Mouse (Mus musculus) left cerebral cortex, adult 8-10 months (tissue): ENCODE data around the gene Slc6a11. TPM values are rescaled to one million over a fixed set of nuclear protein-coding genes. Genes with fewer than 3 reads are reported as not detected.
A peak's percentile ranks its signal among the peaks of the same experiment; 100 is the strongest.

ENCODE experiments used
- DNase-seq, 2 experiments: peaks; one replicate each; pipeline ENCODE4 v3.0.0; 2022; ENCODE audit warnings: low spot score in 2 of 2
- total RNA-seq, 4 experiments: library from RNA; stranded (reverse); gene quantifications; 2 replicates each; pipeline ENCODE4 v1.2.4; 2022

The Slc6a11 gene
- total RNA-seq: 100 to 1,000 TPM; 103 to 112 (median 104) TPM

DNA sequence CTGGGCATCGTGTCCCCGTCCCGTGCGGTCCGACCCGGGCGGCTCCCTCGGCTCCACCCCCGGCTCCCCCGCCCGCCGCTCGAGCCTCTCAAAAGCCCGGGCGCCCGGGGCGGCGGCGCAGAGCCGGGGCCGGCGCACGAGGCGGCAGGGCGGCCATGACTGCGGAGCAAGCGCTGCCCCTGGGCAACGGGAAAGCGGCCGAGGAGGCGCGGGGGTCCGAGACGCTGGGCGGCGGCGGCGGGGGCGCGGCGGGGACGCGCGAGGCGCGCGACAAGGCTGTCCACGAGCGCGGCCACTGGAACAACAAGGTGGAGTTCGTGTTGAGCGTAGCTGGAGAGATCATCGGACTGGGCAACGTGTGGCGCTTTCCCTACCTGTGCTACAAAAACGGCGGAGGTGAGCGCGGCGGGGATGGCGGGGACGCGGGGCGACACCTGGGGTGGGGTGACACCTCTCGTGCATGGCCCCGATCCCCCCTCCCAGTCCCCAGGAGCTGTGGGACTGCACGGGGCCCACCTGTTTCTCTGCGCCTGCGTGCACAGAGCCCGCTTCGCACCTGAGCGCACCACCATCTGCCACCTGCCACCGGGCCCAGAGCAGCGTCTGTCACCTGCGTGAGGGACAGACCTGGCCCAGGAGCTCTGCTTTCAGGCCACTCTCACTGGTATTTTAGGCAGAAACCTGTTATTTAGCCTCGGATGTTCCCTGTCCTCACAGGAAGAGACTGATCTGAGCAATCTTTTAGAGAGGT, at the start of gene Slc6a11:
TSS of gene Slc6a11 (plus strand) at position 120 of the 751 bp plus-strand sequence.
- DNase-seq: no peak

DNA sequence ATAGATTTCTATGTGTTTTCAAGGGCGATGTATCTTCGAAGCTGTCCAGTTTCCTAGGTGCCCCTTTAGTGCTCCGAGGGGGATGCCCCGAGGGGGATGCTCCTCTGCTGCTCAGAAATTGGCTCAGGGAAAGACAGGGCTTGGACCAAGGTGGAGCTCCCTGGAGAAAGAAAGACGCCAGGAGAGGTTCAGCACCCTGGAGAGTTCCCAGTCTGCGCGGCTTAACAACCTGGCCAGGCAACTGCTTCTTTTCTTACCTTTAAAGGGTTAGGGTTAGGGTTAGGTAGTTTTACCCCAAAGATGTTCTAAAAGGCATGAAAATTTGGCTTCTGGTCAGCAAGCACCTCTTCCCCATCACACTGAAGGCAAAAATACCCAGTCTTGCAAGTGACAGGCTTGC, 43.9 kb upstream of the Slc6a11 start:
- no peak for DNase-seq

DNA sequence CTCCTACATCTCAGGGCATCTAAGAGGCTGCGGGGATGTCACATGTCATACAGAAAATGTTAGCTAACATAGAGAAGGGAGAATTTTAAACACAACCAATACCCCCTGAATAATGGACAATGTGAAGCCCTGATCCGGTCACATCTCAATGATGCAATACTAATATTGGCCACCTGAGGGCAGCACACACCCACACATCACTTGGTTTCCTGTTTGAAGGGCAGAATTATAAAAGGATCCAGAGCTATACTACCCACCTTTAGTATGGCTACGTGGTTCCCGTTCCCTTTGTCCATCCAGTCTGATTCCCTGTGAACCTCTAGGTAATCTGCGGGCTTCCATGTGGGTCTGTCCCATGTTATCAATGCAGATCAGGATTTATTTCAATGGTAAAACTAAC, 41.4 kb upstream of the Slc6a11 start:
- DNase-seq: peak in 1 of 2 experiments; percentile 76

DNA sequence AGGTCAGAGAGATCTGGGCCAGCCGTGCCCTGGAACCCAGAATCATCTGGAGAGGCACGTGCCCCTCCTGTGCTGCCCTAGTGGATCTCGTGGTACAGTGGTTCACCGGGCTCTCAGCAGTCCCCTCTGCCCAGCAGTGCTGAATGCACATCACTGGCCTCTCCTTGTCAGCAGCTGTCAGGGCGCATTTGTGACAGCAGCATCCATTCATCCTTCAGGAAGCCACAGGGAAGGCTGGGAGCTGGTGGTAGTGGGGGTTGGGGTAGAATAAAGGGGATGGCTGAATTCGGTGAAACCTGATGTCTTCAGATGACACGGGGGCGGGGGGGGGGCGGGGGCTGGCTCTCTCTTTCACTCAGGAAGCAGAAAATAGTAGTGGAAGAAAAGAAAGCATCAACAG, 38.8 kb upstream of the Slc6a11 start:
- DNase-seq: no peak

DNA sequence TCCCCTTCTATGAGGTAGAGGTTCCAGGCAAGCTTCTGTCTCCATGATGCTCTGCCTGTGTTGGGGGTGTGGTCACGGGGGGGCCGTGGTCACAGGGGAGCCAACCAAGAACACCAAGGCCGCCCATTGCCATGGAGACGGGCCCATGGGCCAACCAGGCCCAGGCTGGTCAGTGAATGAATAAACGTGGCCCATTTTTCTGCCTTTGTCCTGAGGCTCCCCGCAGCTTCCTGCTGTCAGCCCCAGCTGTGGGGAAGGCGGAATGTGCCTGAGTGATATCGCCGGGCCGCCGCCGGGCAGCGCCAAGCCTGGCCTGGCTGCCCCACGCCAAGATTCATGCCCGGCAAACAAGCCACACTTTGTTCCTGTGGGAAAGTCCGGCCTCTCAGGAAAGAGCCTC, 36.8 kb upstream of the Slc6a11 start:
- DNase-seq: peak in 1 of 2 experiments; percentile 83

DNA sequence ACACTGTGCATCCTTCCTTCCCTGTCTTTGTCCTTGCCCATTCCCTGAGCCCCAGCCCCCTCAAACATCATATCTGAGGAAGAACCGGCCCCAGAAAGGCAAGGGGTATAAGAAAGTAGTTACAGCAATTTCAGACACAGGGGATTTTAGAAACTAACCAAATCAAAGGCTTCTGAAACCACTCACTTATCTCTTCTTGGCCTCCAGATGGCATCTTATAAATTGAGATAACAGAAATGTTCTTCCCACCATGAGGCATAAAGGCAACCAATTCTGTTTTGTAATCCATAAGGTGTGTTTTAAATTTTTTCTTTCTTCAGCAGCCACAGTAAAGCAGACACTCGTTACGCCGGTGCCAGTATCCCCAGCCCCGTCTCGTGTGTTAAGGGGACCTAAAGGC, 34.5 kb upstream of the Slc6a11 start:
- no peak for DNase-seq

DNA sequence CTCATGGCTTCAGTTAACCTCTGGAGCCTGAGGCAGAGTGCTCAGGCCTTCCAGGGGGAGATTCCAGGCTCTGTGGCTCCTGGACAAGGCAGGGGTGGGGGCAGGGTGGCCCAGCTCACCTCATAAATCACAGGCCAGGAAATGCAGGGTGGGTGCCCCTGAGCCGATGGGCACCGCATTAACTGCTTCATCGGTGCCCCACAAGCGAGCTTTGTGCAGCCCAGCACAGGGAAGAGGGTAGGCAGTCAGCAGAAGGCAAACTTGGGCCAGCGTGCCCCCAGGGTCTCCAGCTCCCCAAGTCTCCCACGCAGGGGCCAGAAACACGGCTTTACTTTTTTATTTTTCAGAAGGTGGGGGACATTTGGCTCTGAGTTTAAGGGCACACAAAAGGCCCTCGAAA, 29.1 kb upstream of the Slc6a11 start:
- no peak for DNase-seq

DNA sequence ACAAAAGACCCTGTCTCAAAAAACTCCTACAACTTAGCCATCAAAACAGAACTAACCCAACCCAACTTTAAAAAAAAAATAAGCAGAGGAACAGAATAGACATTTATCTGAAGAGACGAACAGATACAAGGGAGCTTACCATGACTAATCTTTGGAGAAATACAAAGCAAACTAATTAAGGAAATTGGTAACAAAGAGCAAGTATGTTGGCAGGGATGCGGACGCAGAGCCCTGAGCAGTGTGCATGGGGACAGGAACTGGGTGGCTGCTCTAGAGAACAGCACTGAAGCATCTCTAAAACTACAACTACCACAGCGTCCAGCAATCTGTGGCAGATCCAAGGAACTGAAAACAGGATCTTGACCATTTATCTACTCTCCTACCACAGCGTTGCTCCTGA, 11.5 kb upstream of the Slc6a11 start:
- no peak for DNase-seq

DNA sequence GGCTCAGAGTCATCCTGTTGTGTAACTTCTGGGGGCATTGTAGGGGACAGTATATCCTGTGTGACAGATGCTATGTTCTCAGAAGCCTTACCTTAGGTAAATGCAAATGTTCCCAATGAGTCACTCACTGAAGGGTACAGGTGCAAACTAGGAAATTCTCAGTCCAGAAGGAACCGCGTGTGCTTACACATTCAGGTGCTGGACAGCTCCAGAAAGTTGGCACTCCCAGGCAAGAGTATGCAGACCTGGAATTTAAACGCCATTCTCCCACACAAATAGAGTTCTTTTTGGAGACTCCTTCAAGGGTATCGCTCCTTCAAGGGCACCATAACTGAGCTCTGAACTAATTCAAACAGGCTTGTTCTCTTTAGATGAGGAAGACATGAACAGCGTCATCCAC, 5.5 kb upstream of the Slc6a11 start:
- DNase-seq: no peak

DNA sequence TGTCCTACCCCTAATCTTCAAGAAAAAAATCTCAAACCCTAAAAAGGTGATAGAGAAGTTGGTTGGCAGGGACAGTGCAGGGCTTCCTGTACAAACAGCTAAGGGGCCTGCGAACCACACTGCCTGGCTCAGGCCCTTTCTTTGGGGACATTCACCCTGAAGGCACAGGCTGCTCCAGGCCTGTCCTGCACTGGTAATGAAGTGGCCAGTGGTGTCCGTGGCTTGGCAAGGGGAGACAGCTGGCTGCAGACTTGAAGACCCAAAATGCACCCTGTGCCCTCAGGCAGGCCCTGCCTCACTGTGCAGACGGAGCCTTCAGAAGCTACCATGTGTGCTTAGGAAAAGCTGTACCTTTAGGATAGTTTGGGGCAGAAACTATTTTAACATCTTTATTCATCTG, 1.4 kb downstream of the Slc6a11 start:
- DNase-seq: no peak

DNA sequence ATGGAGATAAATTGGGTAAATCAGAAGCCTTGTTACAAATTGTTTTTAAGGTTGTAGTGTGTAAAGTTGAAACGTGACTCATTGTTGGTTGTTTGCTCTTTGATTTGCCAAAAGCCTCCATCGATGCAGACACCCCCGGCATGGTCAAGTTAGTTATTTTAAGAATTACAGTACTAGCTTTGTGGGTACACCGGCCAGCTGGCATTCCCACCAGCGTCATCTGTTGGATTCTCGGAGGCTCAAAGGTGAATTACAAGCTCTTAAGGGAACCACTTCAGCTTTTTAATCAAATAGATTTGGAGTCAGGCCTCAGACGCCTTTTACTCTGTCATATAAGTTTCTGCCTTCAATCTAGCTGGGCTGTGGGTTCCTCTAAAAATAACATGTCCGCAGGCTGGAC, 1.9 kb downstream of the Slc6a11 start:
- no peak for DNase-seq

DNA sequence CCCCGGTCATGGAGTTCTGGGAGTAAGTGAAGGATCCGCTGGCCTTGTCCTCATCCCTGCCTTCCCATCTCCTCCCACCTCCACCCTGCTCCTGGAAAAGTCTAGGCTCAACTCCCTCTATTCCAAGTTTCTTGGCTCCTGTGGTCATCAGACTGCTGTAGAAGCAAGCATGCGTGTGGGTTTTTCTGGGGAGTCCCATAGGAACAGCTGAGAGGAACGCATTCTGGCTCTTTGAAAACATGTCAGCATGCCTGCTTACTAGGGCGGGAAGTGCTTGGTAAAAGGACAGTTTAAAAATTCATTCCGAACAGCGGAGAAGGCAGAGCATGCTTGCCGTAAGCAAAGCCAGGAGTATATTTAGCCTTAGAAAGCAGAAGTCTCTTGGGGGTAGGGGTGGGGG, 7.9 kb downstream of the Slc6a11 start:
- DNase-seq: no peak

DNA sequence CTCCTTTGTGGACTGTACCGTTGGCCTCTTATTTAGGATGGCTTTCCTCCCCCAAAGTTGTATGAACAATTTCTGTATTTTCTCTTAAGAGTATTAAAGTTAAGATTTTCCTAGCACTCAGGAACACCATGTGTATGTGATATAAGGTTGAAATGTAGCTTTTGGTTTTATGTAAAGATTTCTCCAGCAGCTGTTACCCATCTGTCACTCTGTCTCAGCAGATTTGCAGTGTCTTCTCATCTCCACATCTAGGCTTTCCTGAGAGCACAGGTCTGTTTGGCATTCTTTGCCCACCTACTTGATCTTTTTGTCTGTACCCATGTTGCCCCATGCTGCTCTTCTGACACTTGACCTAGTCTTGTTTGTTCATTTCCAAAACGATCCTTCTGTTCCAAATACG, 10.4 kb downstream of the Slc6a11 start:
- no peak for DNase-seq

DNA sequence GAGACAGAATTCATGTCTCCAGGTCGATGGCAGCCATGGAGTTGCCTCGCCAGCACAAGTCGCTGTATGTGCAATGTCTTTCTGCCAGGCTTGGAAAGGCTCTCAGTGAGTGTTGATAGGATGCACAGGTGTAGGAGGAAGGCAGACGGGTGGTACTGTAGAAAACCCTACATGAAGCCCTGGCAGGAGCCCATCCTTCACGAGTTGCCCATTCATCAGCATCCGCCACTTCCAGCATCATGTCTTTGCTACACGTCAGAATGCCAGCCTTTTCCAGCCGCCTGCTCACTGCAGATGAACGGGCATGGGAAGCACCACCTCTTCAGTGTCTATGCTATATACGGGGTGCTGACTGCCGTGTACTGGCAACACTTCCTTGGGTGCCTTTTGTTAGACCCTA, 11.4 kb downstream of the Slc6a11 start:
- DNase-seq: no peak

DNA sequence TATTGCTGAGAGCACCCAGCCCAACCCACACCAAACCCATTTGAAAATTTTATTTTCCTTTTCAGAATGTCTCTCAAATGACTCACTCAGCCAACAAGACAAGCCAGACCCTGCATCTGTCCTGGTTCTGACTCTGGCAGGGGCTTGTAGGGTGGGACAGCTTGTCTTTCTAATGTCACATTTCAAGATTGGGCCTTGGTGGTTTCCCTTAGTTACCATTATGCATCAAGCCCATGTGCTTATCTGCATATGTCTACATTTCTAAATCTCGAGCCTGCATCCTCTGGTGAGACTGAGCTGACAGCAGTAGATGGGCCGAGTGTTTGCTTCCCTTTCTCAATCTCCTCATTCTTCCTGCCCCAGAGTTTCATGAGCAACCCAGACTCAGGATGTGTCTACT, 12.5 kb downstream of the Slc6a11 start:
- DNase-seq: no peak

DNA sequence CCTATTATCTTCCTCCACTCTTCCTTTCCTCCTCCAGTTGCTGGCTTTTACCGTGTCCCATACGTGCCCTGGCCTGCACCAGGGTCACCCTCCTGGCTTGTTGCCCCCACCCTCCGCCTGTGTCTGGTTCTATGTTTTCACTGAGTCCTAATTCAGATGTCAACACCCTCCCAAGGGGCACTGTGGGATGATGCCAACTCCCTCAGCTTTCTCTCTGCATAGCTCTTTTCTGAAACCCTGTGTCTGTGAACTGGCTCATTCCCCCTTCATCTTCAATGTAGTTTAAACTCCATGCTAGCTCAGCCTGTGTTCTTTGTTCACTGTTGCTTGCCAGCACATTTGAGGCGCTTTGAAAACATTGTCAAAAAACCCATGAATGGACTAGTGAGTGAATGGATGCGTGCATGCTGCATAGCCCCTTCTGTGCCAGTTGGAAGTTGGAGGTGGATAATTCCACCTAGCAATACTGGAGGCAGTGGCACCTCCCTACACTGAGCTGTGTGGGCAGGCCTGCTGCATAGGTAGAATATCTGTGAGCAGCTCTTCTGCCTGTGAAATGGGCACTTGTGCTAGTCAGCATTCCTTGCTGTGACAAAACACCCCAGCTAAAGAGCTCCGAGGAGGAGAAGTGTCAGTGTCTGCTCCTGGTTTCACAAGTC, 13.5 kb downstream of the Slc6a11 start:
- DNase-seq: no peak

DNA sequence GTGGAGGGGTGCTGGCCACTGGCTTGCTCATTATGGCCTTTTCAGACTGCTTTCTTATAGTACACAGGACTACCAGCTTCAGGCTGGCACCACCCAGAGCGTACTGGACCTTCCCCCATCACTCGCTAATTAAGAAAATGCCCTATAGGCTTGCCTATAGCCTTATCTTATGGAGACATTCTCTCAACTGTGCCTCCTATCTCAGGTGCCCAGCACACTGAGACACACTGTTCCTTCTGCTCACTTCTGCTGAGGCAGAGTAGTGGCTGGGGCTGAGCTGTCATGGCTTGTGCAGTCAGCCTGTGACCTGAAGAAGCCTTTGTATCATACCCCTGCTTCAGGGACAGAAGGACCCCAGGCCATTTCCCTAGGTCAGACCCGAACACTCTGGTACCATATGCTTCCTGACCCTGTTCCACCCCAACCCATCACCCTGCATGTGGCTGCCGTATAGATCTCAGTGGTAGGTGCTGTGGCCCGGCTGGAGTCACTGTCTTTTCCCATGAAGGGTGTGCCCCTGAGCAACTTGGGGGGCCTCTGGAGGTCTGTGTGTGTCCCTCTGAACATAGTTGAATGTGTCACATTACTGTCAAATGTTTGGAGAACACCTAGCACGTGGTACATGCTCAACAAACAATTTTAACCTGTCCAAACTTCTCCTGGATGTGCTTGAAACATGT, 14.7 kb downstream of the Slc6a11 start:
- no peak for DNase-seq

DNA sequence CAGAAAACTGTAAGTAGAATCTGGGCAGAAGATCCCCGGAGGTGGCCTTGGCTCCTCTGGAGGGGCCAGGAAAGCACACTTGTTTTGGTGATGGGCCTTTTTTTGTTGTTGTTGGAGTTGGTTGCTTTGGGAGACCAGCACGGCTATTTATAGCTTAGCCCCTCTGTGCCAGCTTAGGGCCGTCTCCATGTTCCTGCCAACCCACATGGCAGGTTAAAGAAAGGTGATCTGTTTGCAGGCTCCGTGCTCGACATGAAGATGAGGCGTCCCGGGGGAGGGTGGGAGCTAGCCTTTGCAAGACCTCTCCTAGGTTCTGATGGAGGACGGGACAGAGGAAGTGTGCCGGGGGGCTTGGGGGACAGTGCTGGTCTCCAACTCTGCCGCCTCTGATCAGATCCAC, 24.7 kb downstream of the Slc6a11 start:
- DNase-seq: no peak

DNA sequence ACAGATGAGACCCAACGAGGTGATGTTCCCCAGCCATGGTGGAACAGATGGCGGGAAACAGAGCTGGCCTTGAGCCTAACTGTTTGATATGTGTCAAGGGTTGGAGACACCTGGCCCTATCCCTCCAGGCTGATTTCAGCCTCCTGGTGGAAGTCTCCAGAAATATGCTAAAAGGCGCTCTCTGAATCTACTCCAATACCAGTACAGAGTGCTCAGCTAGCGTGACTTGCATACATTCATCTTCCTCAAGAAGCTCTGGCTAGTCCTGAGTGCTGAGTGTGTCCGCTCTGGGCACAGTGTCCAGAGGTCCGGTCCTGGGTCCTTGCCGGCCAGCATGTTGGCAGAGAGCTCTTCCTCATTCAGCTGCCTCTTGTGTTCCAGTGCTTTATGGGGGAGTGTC, 27.8 kb downstream of the Slc6a11 start:
- peak in 1 of 2 experiments; percentile 61 for DNase-seq

DNA sequence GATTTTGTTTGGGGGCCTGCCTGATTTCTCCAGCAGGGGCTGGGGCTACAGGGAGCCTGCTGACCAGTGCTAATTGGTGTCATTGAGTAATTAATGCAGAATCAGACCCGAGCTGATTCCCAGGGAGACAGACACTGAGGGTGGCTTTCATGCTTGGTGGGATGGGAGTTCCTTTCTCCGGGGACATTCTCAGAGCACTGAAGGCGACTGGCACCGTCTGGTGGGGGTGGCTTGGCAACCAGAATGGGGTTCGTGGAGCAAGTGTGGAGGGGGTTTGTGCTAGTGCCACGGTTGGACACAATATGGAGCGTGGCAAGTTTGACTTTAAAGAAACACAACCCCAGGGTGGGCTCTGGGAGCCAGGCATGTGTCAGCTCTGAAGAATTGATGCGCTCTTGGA, 29.7 kb downstream of the Slc6a11 start:
- DNase-seq: peak in 1 of 2 experiments; percentile 48

DNA sequence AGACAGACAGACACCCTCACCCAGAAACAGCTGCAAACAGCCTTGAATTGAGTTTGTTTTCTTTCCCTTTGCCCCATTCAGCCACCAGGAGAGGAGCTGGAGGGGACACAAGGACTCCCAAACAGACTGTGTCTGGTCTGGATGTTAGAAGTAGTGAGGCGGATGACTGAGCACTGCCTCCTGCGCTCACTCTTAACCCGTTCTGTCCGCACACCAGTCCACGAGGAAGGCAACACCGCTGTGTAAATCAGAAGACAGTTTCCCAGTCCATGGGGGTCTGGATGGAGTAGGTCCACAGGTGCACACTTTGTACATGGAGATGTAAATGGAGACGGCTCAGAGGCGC, 43.0 kb downstream of the Slc6a11 start:
- no peak for DNase-seq

DNA sequence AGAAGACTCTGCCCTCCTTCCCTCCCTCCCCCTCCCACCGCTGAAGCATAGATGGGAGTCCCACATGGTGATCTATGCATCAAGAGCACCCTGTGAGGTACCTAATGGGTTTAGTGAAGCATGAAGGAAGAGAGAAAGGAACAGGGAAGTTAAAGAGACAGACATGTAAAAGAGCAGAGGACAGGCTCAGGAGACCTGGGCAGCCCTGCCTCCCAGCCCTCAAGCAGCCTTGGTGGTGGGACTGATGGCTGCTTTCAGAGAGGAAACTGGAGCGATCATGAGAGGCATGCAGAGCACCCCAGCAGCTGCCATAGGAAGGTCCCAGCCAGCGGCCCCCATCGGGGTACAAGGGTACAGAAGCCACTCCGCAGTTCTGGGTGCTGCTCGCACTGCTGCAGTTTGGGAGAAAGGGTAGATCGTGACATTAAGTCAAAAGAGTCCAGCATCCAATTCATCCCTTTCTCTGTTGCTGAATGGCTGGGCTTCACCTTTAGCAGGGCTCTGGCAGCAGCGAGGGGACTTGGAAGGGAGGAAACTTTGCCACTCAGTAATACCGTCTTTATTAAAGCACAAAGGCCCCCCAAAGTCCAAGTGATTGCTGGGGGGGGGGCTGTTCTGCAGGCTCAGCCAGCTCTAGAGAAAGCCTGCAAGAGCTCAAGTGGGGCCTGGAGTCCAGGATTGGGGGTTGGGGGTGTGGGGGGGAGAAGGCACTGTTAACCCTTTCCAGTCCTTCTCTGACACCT, 43.5 kb downstream of the Slc6a11 start:
- no peak for DNase-seq
